Comparison of ENCODE assay signal across 22 mouse cellular contexts in genomic region chr7:84226909-84227308, GRCm38 (mm10).
"Had no signal": no experiment of that assay in that cellular context is flagged by ENCODE, and none has a peak within 500 bp of the region (broad histone marks: within the 10 kb centered on the region; RNA-seq: fewer than 3 reads in every experiment).

No protein-coding gene starts in this region.

- H3K27me3 ChIP-seq: heart, embryonic 13.5 days; heart, embryonic 15.5 days; hindbrain, embryonic 13.5 days; hindbrain, embryonic 15.5 days; limb, embryonic 13.5 days; limb, embryonic 15.5 days; liver, embryonic 12.5 days had no signal

- H3K4me3 ChIP-seq: heart, embryonic 13.5 days; heart, embryonic 15.5 days; hindbrain, embryonic 13.5 days; hindbrain, embryonic 15.5 days; limb, embryonic 13.5 days; limb, embryonic 15.5 days; liver, embryonic 12.5 days had no signal

- DNase-seq: forebrain, postnatal 0 days; gastrocnemius, postnatal 14 days; gastrocnemius, postnatal 36 days; heart, adult 18-20 months; heart, postnatal 14 days; heart, postnatal 36 days; kidney, adult 18-20 months; kidney, adult 8-10 months; kidney, postnatal 10 days; kidney, postnatal 25 days; layer of hippocampus, adult 9-11 months; layer of hippocampus, postnatal 36 days; left cerebral cortex, postnatal 4 days had no signal

- H3K36me3 ChIP-seq: heart, embryonic 13.5 days; heart, embryonic 15.5 days; hindbrain, embryonic 13.5 days; hindbrain, embryonic 15.5 days; limb, embryonic 13.5 days; limb, embryonic 15.5 days; liver, embryonic 12.5 days had no signal

- H3K9ac ChIP-seq: forebrain, postnatal 0 days; heart, embryonic 13.5 days; heart, embryonic 15.5 days; hindbrain, embryonic 13.5 days; hindbrain, embryonic 15.5 days; limb, embryonic 13.5 days; limb, embryonic 15.5 days; liver, embryonic 12.5 days had no signal

- H3K4me1 ChIP-seq: heart, embryonic 13.5 days; heart, embryonic 15.5 days; hindbrain, embryonic 13.5 days; hindbrain, embryonic 15.5 days; limb, embryonic 13.5 days; liver, embryonic 12.5 days had no signal

- H3K9me3 ChIP-seq: heart, embryonic 13.5 days; heart, embryonic 15.5 days; hindbrain, embryonic 13.5 days; hindbrain, embryonic 15.5 days; limb, embryonic 13.5 days; limb, embryonic 15.5 days; liver, embryonic 12.5 days had no signal

- ATAC-seq: forebrain, postnatal 0 days; hindbrain, postnatal 0 days; liver, embryonic 12.5 days had no signal

- H3K27ac ChIP-seq: heart, embryonic 13.5 days; heart, embryonic 15.5 days; hindbrain, embryonic 13.5 days; hindbrain, embryonic 15.5 days; hindbrain, postnatal 0 days; limb, embryonic 13.5 days; limb, embryonic 15.5 days; liver, embryonic 12.5 days had no signal

- H3K4me2 ChIP-seq: heart, embryonic 11.5 days; heart, embryonic 13.5 days; heart, embryonic 15.5 days; hindbrain, embryonic 13.5 days; hindbrain, embryonic 15.5 days; limb, embryonic 13.5 days; limb, embryonic 15.5 days; liver, embryonic 12.5 days had no signal
